Mouse (Mus musculus): Measurements from ENCODE around the gene Vmn1r121. TPM values are rescaled to one million over a fixed set of nuclear protein-coding genes. Genes with fewer than 3 reads are reported as not detected.

Vmn1r121 gene
- not detected for polyA plus RNA-seq (2015; fragmentation: Illumina TruSeq; extraction: RNeasy Lipid Tissue Mini Kit (QIAGEN cat#74804); ENCODE audit: insufficient read depth, low read depth, low replicate concordance)

DNA sequence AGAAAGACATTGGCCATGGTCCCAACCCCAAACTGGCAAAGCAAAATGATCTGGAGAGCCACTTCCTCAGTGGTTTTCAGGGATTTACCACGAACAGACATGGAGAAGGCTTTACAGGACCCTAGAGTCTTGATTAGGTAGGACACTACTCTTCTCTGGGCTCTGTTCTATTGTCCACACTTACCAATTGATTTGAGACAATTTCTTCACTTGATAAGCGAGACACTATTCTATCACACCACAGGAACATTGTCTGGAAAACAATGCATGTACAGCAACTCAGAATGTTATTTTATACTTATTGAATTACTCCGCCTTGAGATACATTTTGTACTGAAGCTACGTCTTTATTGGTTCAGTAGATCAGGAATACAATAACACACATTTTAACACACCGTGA, at the start of gene Vmn1r121:
Vmn1r121 (minus strand) TSS at position 101 of the 400 bp plus-strand sequence.

DNA sequence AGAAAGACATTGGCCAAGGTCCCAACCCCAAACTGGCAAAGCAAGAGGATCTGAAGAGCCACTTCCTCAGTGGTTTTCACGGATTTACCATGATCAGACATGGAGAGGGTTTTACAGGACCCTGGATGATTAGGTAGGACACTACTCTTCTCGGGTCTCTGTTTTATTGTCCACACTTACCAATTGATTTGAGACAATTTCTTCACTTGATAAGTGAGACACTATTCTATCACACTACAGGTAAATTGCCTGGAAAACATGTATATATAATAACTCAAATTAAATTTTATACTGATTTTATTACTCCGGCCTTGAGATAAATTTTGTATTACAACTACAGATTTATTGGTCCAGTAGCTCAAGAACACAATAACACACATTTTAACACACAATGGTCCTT, 35.7 kb upstream of the Vmn1r121 start, which contains the start of gene Vmn1r122:
Vmn1r122 (minus strand) TSS at position 101 of the 400 bp plus-strand sequence.

DNA sequence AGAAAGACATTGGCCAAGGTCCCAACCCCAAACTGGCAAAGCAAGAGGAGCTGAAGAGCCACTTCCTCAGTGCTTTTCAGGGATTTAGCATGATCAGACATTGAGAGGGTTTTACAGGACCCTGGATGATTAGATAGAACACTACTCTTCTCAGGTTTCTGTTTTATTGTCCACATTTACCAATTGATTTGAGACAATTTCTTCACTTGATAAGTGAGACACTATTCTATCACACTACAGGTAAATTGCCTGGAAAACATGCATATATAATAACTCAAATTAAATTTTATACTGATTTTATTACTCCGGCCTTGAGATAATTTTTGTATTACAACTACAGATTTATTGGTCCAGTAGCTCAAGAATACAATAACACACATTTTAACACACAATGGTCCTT, 44.6 kb downstream of the Vmn1r121 start, which contains the start of gene Vmn1r120:
Vmn1r120 (minus strand) TSS at position 101 of the 400 bp plus-strand sequence.

Other genes with a start within 250 kb of the Vmn1r121 start
- gene Vmn1r116, start 226.3 kb downstream of the Vmn1r121 start, polyA plus RNA-seq (2015; fragmentation: Illumina TruSeq; extraction: RNeasy Lipid Tissue Mini Kit (QIAGEN cat#74804); ENCODE audit: insufficient read depth, low read depth, low replicate concordance) = not detected
- not detected for gene Vmn1r117, start 214.4 kb downstream of the Vmn1r121 start, polyA plus RNA-seq (2015; fragmentation: Illumina TruSeq; extraction: RNeasy Lipid Tissue Mini Kit (QIAGEN cat#74804); ENCODE audit: insufficient read depth, low read depth, low replicate concordance)
- gene Vmn1r118, start 186.2 kb downstream of the Vmn1r121 start, polyA plus RNA-seq (2015; fragmentation: Illumina TruSeq; extraction: RNeasy Lipid Tissue Mini Kit (QIAGEN cat#74804); ENCODE audit: insufficient read depth, low read depth, low replicate concordance) = not detected
- gene Vmn1r119, start 86.1 kb downstream of the Vmn1r121 start, polyA plus RNA-seq (2015; fragmentation: Illumina TruSeq; extraction: RNeasy Lipid Tissue Mini Kit (QIAGEN cat#74804); ENCODE audit: insufficient read depth, low read depth, low replicate concordance) = not detected
- not detected for gene Vmn1r120, start 44.7 kb downstream of the Vmn1r121 start, polyA plus RNA-seq (2015; fragmentation: Illumina TruSeq; extraction: RNeasy Lipid Tissue Mini Kit (QIAGEN cat#74804); ENCODE audit: insufficient read depth, low read depth, low replicate concordance)
- gene Vmn1r122, start 35.6 kb upstream of the Vmn1r121 start, polyA plus RNA-seq (2015; fragmentation: Illumina TruSeq; extraction: RNeasy Lipid Tissue Mini Kit (QIAGEN cat#74804); ENCODE audit: insufficient read depth, low read depth, low replicate concordance) = not detected
- not detected for gene Vmn1r123, start 63.7 kb upstream of the Vmn1r121 start, polyA plus RNA-seq (2015; fragmentation: Illumina TruSeq; extraction: RNeasy Lipid Tissue Mini Kit (QIAGEN cat#74804); ENCODE audit: insufficient read depth, low read depth, low replicate concordance)
- gene Gm5157, start 91.9 kb upstream of the Vmn1r121 start, polyA plus RNA-seq (2015; fragmentation: Illumina TruSeq; extraction: RNeasy Lipid Tissue Mini Kit (QIAGEN cat#74804); ENCODE audit: insufficient read depth, low read depth, low replicate concordance) = not detected
- gene Vmn1r124, start 162.1 kb upstream of the Vmn1r121 start, polyA plus RNA-seq (2015; fragmentation: Illumina TruSeq; extraction: RNeasy Lipid Tissue Mini Kit (QIAGEN cat#74804); ENCODE audit: insufficient read depth, low read depth, low replicate concordance) = not detected
- not detected for gene Vmn1r125, start 173.7 kb upstream of the Vmn1r121 start, polyA plus RNA-seq (2015; fragmentation: Illumina TruSeq; extraction: RNeasy Lipid Tissue Mini Kit (QIAGEN cat#74804); ENCODE audit: insufficient read depth, low read depth, low replicate concordance)
- not detected for gene Vmn1r126, start 203.0 kb upstream of the Vmn1r121 start, polyA plus RNA-seq (2015; fragmentation: Illumina TruSeq; extraction: RNeasy Lipid Tissue Mini Kit (QIAGEN cat#74804); ENCODE audit: insufficient read depth, low read depth, low replicate concordance)
- not detected for gene Vmn1r127, start 221.3 kb upstream of the Vmn1r121 start, polyA plus RNA-seq (2015; fragmentation: Illumina TruSeq; extraction: RNeasy Lipid Tissue Mini Kit (QIAGEN cat#74804); ENCODE audit: insufficient read depth, low read depth, low replicate concordance)